Mouse (Mus musculus) liver, adult (tissue): ENCODE measurements at regions not wholly inside any gene's neighbourhood (a gene's known extent, or its start where the extent isn't known, plus 50 kb on each side); places are given as distances from the start of the nearest gene placed in this dataset.

ENCODE experiments used
- GATA4 ChIP-seq: IDR thresholded peaks from 2 replicates; pipeline ENCODE4 v1.6.1; 2014; ENCODE audit warnings: mild to moderate bottlenecking, low read length; ENCODE audit not compliant: insufficient replicate concordance

DNA sequence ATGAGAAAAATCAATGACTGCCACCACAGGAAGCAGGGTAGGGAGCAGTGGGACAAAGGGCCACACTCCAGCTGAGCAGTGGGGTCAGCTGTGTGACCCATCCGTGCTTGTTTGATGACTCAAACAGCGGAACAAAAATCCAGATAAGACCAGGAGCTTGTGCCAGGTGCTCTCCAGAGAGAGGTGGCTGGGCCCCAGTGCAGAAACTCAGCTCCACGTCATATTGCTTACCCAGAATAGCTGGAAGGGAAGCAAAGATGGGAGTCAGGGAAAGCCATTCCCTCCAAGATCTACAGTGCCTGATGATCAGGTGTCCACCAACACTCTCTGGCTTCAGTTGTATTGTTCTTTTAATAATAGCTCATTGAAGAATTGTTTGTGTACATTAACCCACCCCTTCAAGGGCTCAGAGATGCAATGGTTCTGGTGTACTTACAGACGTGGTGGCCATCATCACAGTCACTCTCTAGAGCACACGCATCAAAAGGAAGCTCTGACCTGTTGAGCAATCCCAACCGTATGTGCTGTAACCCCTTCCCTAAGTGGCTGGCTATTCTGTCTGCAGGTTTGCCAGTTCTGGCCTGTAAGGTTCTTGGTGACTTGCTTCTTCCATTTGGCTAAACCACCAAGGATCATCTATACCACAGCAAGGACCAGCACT is 117.6 kb upstream of the Frmd6 start:
- peak; percentile 81; the same call in 1 of the 2 replicates for TF ChIP-seq GATA4

- no peak for TF ChIP-seq GATA4
These were observed 117.0 kb upstream of the Frmd6 start for GRCm38 (mm10) chr12:70708290-70708668.

- no peak for TF ChIP-seq GATA4
These were observed 115.0 kb upstream of the Frmd6 start for GRCm38 (mm10) chr12:70710311-70710710.

DNA sequence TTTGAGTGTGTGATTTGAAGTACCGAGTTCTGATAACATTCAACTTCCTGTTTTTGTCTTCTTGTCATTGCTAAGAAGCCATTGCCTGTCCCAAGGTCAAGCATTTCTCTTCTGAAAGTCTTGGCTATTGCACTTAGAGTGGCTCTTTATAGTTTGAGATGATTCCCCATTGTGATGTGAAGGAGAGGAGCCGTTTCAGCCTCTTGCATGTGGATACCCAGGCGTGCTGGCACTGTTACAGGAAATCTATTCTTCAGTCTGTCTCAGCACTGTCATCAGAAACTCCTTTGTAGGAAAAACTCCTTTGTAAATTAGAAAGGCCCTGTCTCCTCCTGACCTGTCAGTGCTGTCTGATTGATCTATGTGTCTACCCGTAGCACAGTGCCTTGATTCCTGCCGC is 114.3 kb upstream of the Frmd6 start:
- TF ChIP-seq GATA4, result no peak

GRCm38 (mm10) chr12:70712322-70713024 is 112.8 kb upstream of the Frmd6 start:
- TF ChIP-seq GATA4, result no peak

DNA sequence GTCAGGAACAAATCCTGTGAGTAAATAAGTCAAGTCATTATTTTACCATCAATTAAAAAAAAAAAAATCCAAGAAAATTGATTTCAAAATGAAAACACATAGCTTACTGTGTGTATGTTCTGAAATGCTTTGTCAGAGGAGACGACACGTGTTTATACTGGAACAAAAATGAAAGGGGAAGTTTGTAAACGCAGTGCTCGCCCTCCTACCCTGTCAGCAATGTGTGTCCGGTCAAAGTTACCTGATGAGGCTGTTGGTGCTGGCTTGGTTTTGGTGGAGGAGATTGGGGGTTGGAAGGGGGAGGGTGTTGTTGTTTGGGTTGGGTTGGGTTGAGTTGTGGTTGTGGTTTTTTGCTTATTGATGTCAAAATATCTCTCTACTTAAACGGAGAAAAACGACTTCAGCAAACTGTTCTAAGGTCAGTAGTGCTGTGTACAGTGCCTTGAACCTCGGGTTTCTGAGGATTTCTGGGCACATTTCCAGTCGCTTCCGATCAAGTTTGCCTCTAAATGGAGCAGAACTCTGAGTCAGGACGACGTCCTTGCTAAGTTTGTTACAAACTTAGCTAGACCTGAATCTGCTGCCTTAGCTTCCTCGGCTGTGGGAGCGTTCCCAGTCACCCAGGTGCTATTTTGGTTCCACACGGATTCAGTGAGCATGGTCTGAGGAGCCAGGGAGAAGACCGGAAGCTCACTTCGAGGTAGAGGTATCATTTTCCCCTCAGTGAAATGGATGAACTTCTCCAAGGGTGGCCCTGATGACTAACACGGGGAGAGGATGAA is 111.6 kb upstream of the Frmd6 start:
- no peak for TF ChIP-seq GATA4

GRCm38 (mm10) chr12:70714281-70714679 is 111.0 kb upstream of the Frmd6 start:
- TF ChIP-seq GATA4, result no peak

GRCm38 (mm10) chr12:70715836-70716235 is 109.5 kb upstream of the Frmd6 start:
- TF ChIP-seq GATA4, result no peak

DNA sequence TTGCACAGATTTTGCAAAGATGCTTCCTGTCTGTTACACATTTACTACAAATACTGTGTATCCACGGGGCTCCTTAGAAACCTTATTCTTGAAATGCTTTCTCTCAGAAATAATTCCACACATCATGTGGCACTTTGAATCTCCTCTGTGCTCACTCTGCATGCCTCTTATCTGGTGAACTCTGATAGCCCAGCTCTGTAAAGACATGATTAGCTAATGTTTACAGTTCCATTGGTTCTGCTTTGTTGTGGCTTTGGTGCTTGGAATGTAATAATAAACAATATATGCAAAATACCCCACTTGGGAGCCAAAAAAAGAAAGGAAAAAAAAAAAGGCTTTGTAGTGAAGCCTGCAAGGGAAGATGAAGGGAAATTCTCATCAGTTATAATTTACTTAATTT is 106.7 kb upstream of the Frmd6 start:
- TF ChIP-seq GATA4, result peak; percentile 73; the same call in 1 of the 2 replicates

DNA sequence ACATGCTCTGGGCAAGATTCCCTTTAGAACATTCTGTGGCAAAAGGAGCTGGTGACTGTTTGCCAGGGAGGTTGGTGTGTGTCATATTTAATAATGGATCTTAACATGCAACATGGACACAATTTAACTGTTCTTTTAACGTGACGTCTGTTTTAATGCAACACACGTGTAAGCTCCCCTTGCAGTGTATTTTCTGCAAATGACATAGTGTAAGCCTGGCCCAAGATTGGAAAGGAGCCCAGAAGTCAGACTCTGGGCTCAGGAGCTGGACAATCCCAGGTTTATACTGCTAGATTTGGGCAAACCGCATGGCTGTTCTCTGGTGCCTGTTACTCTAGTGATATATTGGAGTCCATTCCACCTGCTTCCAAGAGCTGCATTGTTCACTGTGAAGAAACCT is 106.1 kb upstream of the Frmd6 start:
- TF ChIP-seq GATA4, result no peak

DNA sequence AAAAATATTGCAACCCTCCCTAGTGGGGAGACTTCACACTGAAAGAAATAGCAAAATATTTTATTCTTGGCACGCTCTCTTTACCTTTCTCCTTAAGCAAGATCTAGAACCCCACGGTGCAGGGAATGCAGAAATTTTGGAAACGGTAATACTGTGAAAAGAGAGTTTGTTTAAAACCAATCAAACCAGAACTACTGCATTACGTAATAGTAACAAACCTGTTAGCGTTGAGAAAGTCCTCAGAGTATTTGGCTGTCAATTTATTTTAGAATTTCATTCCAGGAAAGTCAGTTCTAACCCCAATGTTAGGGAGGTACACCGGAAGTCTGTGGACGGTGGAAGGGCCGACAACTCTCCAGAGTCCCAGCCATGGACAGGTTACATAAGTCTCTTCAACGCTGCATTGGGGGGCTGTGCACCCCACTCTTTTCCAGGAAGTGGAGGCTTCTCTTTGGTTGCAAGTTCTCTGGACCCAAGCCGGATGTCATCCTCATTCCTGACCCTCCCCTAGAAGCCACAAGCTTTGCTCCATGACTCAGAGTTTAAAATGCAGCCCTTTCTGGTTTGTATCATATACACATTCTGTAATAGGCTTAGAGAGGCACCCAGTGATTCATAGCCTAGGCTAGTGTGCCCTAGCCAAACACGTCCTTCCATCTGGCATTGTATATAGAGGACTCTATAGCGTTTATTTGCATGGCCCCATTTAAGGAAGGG is 105.0 kb upstream of the Frmd6 start:
- TF ChIP-seq GATA4, result no peak

DNA sequence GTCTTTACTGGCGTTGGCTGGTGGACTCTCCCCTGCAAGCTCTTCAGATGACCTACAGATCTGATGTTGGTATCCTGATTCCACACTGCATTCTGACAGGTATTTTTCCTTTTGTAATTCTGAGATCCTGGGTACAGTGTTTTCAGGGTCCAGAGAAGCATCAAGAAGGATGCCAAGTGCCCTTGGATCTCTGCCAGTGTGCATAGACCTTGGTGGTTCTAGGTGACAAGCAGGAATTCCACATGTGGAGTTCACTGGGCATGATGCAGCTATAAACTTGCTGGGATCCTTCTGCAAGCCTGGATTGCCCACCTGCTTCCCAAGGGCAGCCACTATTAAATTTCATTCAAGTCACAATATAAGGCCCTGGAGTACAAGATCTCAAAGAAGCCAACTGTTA is 100.0 kb upstream of the Frmd6 start:
- TF ChIP-seq GATA4, result no peak

- TF ChIP-seq GATA4, result no peak
These were observed 97.6 kb upstream of the Frmd6 start for GRCm38 (mm10) chr12:70727496-70728259.

DNA sequence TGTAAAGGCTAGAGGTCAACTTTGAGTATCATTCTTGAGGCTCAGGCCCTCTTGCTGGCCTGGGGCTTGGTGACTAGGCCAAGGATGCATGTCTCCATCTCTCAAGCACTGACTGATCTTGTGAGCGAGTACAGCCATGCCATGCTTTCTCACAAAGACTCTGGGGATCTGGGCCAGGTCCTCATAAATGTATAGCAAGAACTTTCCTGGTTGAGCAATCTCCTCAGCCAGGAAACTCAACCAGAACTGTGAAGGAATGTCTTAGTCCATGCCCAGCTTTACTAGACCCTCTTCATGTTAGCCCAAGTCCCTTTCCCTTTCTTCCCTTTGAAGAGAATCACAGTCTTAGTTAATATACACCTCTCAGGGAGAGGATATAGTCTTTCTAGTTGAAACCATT is 96.9 kb upstream of the Frmd6 start:
- no peak for TF ChIP-seq GATA4

DNA sequence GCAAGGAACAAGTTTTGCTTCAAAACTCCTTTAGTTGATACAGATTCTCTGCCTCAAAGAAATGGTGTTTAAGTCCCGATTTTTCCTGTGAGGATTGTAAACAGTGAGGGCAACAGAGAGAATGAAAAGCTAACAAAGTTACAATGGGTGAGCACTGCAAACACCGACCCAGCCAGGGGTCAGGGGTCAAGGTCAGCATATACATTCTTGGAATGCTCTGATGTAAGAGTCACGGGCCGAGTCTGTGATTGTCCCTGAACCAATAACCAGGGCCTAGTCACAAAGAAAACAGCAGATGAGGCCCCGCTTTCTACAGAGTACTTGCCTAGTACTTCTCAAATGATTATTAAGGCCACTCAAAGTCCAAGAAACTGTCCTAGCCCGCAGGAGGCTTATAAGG is 95.4 kb upstream of the Frmd6 start:
- TF ChIP-seq GATA4, result no peak
